Mouse (Mus musculus): ENCODE results near the gene Erbb3.

DNA sequence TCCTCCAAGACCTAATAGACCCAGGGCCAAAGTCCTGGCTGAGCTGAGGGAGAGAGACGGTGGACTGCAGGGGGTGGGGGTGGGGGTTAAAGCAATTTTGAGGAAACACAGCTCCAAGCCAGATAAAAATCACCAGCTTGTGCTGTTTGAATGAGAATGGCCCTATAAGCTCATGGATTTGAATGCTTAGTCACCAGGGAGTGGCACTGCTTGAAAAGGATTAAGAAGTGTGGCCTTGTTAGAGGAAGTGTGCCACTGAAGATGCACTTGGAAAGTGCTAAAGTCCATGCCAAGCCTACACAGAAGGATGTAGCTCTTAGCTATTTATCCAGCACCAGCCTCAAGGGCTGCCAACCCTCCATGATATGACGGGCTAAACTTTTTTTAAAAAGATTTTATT lies 54.2 kb downstream of the Erbb3 start:
- TF ChIP-seq CTCF (IDR thresholded peaks at IDR 0.05 in 2 of 3, conservative IDR thresholded peaks at IDR 0.05 in 1 of 3; ENCODE audit: control insufficient read depth in 1 of 3, insufficient read depth in 1 of 3, low read depth in 2 of 3, low read length in 3 of 3, poor library complexity in 1 of 3, severe bottlenecking in 1 of 3) (no peak), POLR2A (IDR thresholded peaks at IDR 0.05; ENCODE audit: control insufficient read depth in 1 of 2, insufficient read depth in 1 of 2, low read depth in 1 of 2, low read length in 2 of 2, poor library complexity in 1 of 2) (no peak), MAX (IDR thresholded peaks at IDR 0.05; ENCODE audit: low read length) (no peak), CHD2 (IDR thresholded peaks at IDR 0.05; ENCODE audit: low read length) (no peak), ETS1 (IDR thresholded peaks at IDR 0.05; ENCODE audit: low read depth, low read length) (peak; percentile 35; the same call in 1 of the 2 replicates), TAL1 (IDR thresholded peaks at IDR 0.05; ENCODE audit: low read length) (0 out of 2 replicates have a peak, but pooled peaks have one; percentile 26), POLR2AphosphoS5 (IDR thresholded peaks at IDR 0.05; ENCODE audit: borderline replicate concordance, low read depth, low read length) (no peak), MAFK (IDR thresholded peaks at IDR 0.05; ENCODE audit: borderline replicate concordance, low read depth, low read length) (no peak), MXI1 (IDR thresholded peaks at IDR 0.05; ENCODE audit: low read depth, low read length) (no peak), TBP (IDR thresholded peaks at IDR 0.05; ENCODE audit: low read depth, low read length) (no peak; the same call in 1 of the 2 replicates), NELFE (IDR thresholded peaks at IDR 0.05; ENCODE audit: low read depth, low read length) (no peak), CHD1 (IDR thresholded peaks at IDR 0.05; ENCODE audit: low read depth, low read length) (no peak), GABPA (IDR thresholded peaks at IDR 0.05; ENCODE audit: low read depth, low read length) (no peak), EP300 (IDR thresholded peaks at IDR 0.05; ENCODE audit: low read depth in 1 of 2, low read length in 2 of 2) (peak; percentile 45 to 56; a peak in 3 of 4 replicates)

Measured in MEL (cell line).